Comparison of ENCODE assay signal across 8 mouse cellular contexts in genomic region chr13:59585648-59586005, GRCm38 (mm10). TPM values are rescaled to one million over a fixed set of nuclear protein-coding genes. Genes with fewer than 3 reads are reported as not detected.
A peak's percentile ranks its signal among the peaks of the same experiment; 100 is the strongest.
DNase-seq lines count a peak whose midpoint lies in the region; ATAC-seq and TF ChIP-seq lines count a peak whose summit lies in the region.

No protein-coding gene starts in this region.

- no peaks in the 10 kb centered on the region for H3K9me3 ChIP-seq in embryonic facial prominence, embryonic 15.5 days (replicated peaks)
- no peaks in the 10 kb centered on the region for H3K9me3 ChIP-seq in hindbrain, embryonic 13.5 days
- no peaks in the 10 kb centered on the region for H3K9me3 ChIP-seq in lung, embryonic 15.5 days

- TF ChIP-seq POLR2A in lung, adult 2 months (IDR thresholded peaks at IDR 0.05; ENCODE audit: borderline replicate concordance, extremely low read depth, low read depth, low read length), result no peak

- peak overlapping the region; percentile 86 for H3K4me3 ChIP-seq in lung, adult 2 months (replicated peaks; ENCODE audit: extremely low read depth, low read depth, low read length)
- peak overlapping the region; percentile 89 for H3K4me3 ChIP-seq in embryonic facial prominence, embryonic 15.5 days (replicated peaks)
- H3K4me3 ChIP-seq in hindbrain, embryonic 13.5 days, result peak overlapping the region; percentile 92
- peak overlapping the region; percentile 78 for H3K4me3 ChIP-seq in lung, embryonic 15.5 days

- no peaks in the 10 kb centered on the region for H3K27me3 ChIP-seq in embryonic facial prominence, embryonic 15.5 days
- H3K27me3 ChIP-seq in hindbrain, embryonic 13.5 days, result no peaks in the 10 kb centered on the region
- H3K27me3 ChIP-seq in lung, embryonic 15.5 days, result no peaks in the 10 kb centered on the region

- TF ChIP-seq CTCF in lung, adult 2 months (IDR thresholded peaks at IDR 0.05; ENCODE audit: insufficient read depth, low read length), result no peak

- H3K4me1 ChIP-seq in lung, adult 2 months (ENCODE audit: control insufficient read depth, insufficient read depth, low read length), result no peaks in the 10 kb centered on the region
- H3K4me1 ChIP-seq in embryonic facial prominence, embryonic 15.5 days, result peaks cover 26% of the 10 kb centered on the region
- peaks cover 39% of the 10 kb centered on the region for H3K4me1 ChIP-seq in hindbrain, embryonic 13.5 days (replicated peaks)
- H3K4me1 ChIP-seq in lung, embryonic 15.5 days, result peaks cover 26% of the 10 kb centered on the region

- H3K36me3 ChIP-seq in embryonic facial prominence, embryonic 15.5 days, result peaks cover 24% of the 10 kb centered on the region
- H3K36me3 ChIP-seq in hindbrain, embryonic 13.5 days, result peaks cover 32% of the 10 kb centered on the region
- H3K36me3 ChIP-seq in lung, embryonic 15.5 days, result peaks cover 22% of the 10 kb centered on the region

- peak overlapping the region; percentile 86 for H3K9ac ChIP-seq in embryonic facial prominence, embryonic 15.5 days
- peak overlapping the region; percentile 95 for H3K9ac ChIP-seq in hindbrain, embryonic 13.5 days
- peak overlapping the region; percentile 74 for H3K9ac ChIP-seq in lung, embryonic 15.5 days

- DNase-seq in lung, adult 2 months, result no peak
- DNase-seq in lung, postnatal 36 days, result no peak
- peak; percentile 22 for DNase-seq in T-cell, adult 2 months (ENCODE audit: low spot score)
- DNase-seq in skeletal muscle tissue, adult 2 months (ENCODE audit: low read depth, low spot score), result peak; percentile 32
- no peak for DNase-seq in natural killer cell, adult 2 months (ENCODE audit: low spot score in 2 of 2)

- peak overlapping the region; percentile 70 for H3K4me2 ChIP-seq in embryonic facial prominence, embryonic 15.5 days (replicated peaks)
- peak overlapping the region; percentile 91 for H3K4me2 ChIP-seq in hindbrain, embryonic 13.5 days
- peak overlapping the region; percentile 62 for H3K4me2 ChIP-seq in lung, embryonic 15.5 days

- ATAC-seq in embryonic facial prominence, embryonic 15.5 days (ENCODE audit: insufficient number of reproducible peaks, low FRiP score, low TSS enrichment, low read depth), result no peak
- ATAC-seq in hindbrain, embryonic 13.5 days (ENCODE audit: low FRiP score), result no peak
- ATAC-seq in lung, embryonic 15.5 days (ENCODE audit: borderline replicate concordance, extremely low read depth, low FRiP score, low TSS enrichment), result no peak

- peak overlapping the region; percentile 74 for H3K27ac ChIP-seq in embryonic facial prominence, embryonic 15.5 days (replicated peaks)
- peak overlapping the region; percentile 90 for H3K27ac ChIP-seq in hindbrain, embryonic 13.5 days
- peak overlapping the region; percentile 53 for H3K27ac ChIP-seq in lung, embryonic 15.5 days

- WGBS in lung, adult 2 months, result 0% methylated on average over 28 of the region's 28 CpGs
- under 1% methylated on average over 28 of the region's 28 CpGs for WGBS in embryonic facial prominence, embryonic 15.5 days
- 0% methylated on average over 28 of the region's 28 CpGs for WGBS in hindbrain, embryonic 13.5 days
- WGBS in lung, embryonic 15.5 days, result under 1% methylated on average over 28 of the region's 28 CpGs

RNA-seq across cellular contexts. Expression of gene Naa35, which starts 0.6 kb away (rescaled TPM):
- 19.8 and 32.7 TPM in 2 replicates for polyA plus RNA-seq in lung, adult 2 months (2012; rRNA removed)
- 74.7 and 92.9 TPM in 2 replicates for polyA plus RNA-seq in embryonic facial prominence, embryonic 15.5 days (2015; fragmentation: Nextera tagmentation; extraction: Ambion mirVana)
- polyA plus RNA-seq in hindbrain, embryonic 13.5 days (2015; fragmentation: Nextera tagmentation; extraction: Ambion mirVana), result 156 and 159 TPM in 2 replicates
- 80.2 and 84.1 TPM in 2 replicates for polyA plus RNA-seq in lung, embryonic 15.5 days (2015; fragmentation: Nextera tagmentation; extraction: Ambion mirVana)

RNA-seq across cellular contexts. Expression of gene Agtpbp1, which starts 0.6 kb away (rescaled TPM):
- 5.6 and 9.9 TPM in 2 replicates for polyA plus RNA-seq in lung, adult 2 months (2012; rRNA removed)
- 16.3 and 20.4 TPM in 2 replicates for polyA plus RNA-seq in embryonic facial prominence, embryonic 15.5 days (2015; fragmentation: Nextera tagmentation; extraction: Ambion mirVana)
- polyA plus RNA-seq in hindbrain, embryonic 13.5 days (2015; fragmentation: Nextera tagmentation; extraction: Ambion mirVana), result 55.6 and 57.6 TPM in 2 replicates
- 16.3 and 16.5 TPM in 2 replicates for polyA plus RNA-seq in lung, embryonic 15.5 days (2015; fragmentation: Nextera tagmentation; extraction: Ambion mirVana)

Comparison
In these comparisons a context has a peak if more than half of its experiments do, and no peak if none do; other contexts are left out.
1. DNase-seq: peak in T-cell, adult 2 months (single experiment) and skeletal muscle tissue, adult 2 months (single experiment); none in lung, adult 2 months (single experiment), lung, postnatal 36 days (single experiment) and natural killer cell, adult 2 months (0 of 2).
2. Peak in every context shown above with its lines, with median percentiles within 50 percentile points of each other: H3K4me3 ChIP-seq, H3K27ac ChIP-seq, H3K4me2 ChIP-seq and H3K9ac ChIP-seq.